Mouse (Mus musculus) inflammation-experienced regulatory T-cells, adult 6 months (primary cell): ENCODE results near the gene Spon2. TPM values are rescaled to one million over a fixed set of nuclear protein-coding genes. Genes with fewer than 3 reads are reported as not detected.

Source experiments
- ATAC-seq: one replicate; pipeline ENCODE4 v1.8.0; 2017
- polyA plus RNA-seq, 3 experiments: library from polyadenylated mRNA; unstranded; fragments of 100-300 nt; shearing (Covaris generic); gene quantifications; one replicate each; pipeline ENCODE4 v1.2.1; 2017

Spon2 gene
- polyA plus RNA-seq, 3 experiments from 2014 or later, result not detected

DNA sequence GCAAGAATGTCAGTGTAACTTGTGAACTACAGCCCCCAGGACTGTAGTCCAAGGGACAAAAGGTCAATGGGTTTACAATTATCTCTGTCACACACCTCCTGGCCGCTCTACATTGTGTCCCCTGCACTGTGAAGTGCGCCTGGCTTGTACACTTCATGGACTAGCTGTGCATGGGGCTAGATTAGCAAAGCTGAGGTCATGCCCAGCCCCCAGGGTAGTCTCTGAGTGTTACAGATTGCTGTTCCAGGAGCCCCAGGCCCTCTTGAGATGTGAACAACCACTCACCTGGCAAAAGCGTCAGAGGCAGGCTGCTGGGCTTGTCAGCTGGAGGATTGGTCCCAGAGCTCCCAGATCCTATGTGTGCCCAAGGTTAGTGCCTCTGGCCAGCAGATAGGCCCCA, 592 bp downstream of the Spon2 start:
- ATAC-seq, result no peak

DNA sequence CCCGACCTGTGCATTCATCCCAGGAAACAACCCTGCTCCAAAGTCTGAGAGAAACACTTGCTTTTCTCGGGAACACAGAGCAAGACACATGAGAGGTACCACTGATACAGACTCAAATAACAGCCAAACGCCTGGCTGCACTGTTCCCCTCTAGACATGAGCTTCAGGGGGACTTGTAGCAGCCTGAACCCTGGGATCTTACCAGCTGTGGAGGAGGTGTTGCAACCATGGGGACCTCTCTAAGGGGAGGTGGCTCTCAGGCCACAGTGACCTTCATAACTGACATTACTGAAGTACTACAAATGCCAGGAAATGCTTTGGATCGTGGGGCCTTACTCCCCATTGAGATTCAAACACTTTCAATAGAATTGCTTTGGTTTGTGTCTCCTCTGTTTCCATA, 3.5 kb downstream of the Spon2 start:
- no peak for ATAC-seq

DNA sequence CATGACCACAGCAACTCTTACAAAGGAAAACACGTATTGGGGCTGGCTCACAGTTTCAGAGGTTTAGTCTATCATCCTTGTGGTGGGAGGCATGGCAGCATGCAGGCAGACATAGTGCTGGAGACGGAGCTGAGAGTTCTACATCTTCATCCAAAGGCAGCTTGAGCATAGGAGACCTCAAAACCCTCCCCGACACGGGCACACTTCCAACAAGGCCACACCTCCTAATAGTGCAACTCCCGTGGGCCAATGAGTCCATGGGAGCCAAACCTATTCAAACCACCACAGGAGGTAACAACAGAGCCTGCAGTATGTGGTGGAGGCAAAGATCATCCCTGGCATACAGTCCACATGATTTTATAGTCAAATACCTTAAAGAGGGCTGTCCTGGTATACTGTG, 7.0 kb downstream of the Spon2 start:
- no peak for ATAC-seq

DNA sequence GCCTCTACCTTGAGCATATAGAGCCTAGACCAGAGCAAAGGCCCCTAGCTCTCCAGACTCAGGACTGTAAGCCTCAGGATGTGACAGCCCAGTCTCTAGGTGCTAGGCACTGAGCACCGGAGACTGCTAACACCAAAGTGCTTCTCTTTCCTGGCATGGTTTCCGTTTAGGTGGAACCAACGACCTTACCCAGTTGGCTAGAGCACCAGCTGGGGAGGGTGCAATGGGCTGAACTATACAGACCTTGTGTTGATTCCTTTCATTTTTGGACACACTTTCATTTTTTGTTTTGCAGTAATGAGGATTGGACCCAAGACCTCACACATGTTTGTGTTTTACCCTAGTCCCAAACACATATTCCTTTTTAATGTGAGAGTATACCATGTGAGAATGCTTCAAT, 7.7 kb downstream of the Spon2 start:
- ATAC-seq, result no peak

DNA sequence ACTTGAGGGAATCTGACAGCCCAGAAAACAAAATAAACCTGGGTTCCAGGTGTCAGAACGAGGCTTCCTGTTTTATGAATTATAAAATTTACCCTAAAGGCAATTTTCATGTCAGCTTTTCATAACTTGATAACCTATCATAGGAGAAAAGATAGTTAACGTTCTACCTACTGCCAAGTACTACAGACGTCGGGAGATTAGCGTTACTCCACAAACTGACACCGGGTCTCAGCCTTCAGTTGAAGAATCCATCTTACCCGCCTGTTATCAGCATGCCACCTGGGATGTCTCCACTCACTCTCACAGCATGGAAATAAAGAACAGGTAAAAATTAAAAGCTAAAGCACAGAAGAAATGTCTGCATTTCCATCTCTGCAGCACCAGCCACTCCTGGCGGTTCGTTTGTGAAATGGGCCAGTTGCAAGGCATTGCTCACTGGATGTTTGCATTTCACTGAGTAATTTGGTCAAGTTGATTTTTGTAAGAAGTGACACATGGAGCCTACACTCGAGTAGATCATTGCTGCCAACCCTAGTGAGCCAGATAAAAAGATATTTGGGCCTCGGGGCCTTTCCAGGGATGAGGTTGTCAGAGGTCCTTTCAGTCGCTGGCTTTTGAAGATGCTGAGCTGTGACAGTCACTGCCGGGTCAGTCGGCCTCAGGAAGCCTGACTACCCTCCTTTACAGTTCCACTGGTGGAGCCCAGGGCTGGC, 9.6 kb downstream of the Spon2 start:
- no peak for ATAC-seq

DNA sequence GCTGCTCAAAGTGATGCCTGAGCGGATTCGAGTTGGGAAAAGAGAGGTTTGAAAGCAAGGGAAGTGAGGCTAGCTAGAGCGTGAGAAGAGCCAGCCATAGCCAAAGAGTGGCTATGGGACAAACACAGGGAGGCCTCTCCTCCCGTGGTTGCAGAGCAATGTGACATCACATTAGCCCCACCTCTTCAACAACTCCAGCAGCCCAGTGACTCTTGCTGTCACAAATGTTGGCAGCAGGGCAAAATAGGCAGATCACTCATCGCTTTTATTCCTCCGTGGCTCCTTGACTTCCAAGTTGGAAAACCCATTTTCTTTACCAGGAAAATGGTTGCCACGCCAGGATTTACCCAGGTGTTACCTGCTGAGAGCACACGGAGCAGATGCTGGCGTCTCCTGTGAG, 11.1 kb downstream of the Spon2 start:
- no peak for ATAC-seq

DNA sequence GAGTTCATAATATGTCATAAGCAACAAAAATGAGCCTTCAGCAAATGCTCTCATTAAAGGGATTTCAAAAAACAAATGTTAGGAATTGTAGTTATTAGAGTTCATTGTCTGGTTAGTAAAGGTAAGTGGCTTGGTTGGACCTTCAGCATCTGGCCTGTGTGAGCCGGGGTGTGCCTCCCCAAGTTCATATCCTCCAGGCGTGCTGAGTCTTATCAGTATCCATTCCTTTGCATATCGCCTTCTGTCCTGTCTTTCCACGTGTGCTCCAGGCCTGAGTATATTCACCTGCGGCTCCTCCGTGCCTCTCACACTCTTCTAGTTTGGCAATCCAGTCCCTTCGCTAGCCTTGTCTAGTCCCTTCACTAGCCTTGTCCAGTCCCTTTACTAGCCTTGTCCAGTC, 11.9 kb downstream of the Spon2 start:
- ATAC-seq, result no peak

DNA sequence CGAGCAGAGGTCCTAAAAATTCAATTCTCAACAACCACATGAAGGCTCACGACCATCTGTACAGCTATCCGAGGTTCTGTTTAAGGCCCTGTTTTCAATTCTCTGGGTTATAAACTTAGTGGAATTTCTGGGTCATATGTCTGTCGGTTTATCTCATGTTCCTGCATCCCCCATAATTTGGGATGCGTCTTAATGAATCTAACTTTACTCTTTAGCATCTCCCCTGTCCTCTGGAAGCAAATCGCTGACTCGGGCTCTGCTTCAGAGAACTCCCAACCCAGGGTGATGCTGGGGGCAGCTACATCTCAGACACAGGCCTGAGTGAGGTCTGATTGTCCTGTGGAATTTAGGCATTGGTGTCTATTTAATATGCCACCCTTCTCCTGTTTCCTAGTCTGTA, 14.0 kb downstream of the Spon2 start:
- no peak for ATAC-seq

DNA sequence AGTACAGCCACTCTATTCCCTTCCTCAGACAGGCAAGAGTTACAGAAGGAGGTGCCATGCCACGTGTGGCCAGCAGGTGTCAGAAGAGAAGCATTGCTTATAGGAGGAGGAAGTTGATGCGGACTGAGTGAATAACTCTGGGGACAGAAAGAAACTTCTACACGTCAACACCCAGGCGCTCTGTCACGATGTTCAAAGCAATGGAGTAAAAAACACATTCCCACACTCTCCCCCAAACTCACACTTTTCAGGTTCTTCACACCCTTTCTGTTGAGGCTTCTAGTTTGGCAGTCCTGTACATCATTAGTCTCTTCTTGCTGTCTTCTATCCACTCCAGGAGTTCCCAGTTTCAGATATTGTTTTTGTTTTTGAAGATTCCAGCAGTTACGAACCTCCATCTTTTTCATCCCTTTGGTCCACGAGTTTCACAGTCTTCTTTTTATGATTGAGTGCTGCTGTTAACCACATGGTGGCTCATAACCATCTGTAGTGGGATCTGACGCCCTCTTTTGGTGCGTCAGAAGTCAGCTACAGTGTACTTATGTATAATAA, 14.5 kb downstream of the Spon2 start:
- peak; percentile 77 for ATAC-seq

DNA sequence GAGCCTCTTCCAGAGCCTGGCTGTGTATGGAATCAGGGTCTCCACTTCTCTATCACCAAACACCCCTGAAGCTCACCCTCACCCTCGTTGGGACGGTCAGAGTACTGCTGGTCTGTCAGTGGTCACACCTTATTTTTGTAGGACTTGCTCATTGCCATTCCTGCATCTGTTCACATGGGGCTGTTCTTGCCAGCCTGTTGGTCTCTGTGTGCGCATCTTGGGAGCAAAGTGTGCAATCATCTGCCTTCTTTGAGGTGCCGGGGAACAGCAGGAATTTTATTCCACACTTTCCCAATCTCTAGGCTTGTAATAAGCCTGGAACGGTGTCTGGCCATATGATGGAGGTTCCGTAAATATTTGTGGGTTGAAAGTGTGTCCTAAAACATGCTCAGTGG, 15.1 kb downstream of the Spon2 start:
- ATAC-seq, result no peak

DNA sequence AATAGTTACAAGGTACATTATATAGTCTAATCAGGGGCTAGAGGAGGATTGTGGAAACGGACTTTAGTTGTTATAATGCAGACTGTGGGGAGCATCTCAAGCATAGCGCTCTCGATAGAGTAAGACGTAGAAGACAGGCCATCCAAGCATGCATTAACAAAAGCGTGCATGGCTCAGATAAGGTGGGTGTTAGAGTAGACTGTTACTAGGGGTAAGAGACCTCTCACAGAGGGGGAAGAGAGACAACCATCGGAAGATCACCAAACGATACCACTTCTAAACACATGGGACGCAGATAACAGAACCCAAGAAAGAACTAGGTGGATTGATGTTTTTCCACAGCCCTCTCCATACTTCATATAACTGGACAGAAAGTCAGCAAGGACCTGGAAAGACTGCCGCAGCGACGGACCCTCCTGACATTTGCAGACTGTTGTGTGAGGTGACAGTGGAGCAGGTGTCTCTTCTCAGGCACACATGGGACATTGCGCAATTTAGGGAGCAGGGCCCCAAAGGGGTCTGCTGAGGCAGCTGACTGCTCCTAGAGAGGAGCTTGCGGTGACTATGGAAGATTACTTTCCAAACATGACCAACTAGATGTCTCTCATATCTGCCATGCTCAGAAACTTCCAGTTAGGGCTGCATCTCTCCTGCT, 15.6 kb downstream of the Spon2 start:
- ATAC-seq, result no peak

DNA sequence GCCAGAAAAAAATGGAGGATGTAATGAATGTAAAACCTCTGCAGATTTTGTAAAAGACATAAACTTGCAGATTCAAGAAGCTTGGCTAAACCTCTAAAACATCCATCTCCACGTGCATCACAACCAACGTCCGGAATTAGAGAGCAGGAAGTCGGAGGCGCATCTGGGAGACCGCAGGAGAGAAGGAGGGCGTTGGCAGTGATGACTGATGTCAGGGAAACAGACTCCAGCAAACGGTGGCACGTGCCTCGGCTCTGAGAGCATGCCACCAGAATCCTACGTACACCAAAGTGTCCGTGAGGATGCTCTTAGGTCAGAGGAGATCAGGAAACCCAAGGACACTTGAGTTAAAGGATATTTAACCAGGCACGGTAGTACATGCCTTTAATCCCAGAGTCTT, 16.6 kb downstream of the Spon2 start:
- ATAC-seq, result no peak

DNA sequence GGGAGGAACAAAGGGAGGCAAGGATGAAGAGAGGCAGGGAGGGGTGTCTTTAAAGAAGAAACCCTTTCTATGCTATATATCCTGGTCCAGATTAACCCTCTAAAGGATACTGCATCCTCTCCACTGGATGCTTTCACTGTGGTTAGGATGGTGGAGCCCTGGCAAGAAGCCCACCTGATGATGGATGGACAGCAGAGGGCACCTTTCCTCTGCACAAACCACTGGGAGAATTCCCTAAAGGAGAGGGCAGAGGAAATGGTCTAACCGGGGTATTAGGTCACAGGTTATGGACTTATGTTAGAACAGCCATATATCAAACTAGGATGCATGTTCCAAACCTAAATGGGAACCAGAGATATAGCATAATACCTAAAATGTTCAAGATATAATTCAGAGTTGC, 18.2 kb downstream of the Spon2 start:
- ATAC-seq, result no peak

DNA sequence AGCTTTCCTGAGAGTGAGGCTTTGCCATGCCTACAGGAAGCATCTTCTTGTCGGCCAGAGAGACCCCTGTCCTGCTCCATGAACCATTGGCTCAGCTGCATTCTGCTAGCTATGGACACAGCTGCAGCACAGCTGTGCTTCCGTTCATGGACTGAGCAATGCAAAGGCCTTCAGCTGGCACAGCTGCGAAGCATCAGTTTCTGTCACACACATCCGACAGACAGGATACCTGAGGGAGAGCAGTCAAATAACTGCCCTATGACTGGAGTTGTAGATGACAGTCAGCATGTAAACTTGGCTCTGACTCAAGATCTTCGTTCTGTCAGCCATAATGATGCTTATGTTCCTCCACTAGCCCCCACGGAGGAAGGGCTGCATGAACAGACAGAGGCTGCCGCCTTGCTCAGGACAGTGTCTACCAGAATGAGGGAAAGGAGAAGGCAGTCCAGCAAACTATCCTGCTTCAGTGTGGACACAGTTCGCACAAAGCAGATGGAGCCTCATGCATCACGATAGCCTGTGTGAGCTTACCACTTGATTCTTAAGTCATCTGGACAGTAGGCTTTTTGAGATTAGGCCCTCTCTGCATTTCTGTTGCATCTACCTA, 22.9 kb downstream of the Spon2 start:
- ATAC-seq, result no peak

DNA sequence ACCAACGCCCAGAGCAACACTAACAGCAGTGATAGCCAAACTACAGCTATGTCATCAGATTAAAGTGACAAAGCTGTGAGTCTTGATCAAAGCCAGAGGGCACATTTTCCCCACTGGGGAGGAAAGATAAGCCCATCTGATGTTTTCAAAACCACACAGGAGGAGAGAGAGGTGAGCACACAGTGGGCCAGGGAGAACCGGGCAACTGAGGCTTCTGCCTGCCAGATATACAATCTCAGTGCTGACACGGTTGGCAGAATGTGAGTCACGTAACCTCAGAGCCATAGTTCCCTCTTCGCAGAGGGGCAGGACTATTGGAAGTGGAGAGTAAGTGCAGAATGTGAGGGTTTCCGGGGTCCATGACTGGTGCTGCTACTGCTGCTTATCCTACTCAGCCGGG, 24.7 kb downstream of the Spon2 start:
- ATAC-seq, result no peak

Other genes starting within 250 kb of the Spon2 start
- 100 to 1,000 TPM; 206 to 398 (median 214) TPM for gene Ywhah, start 199.6 kb downstream of the Spon2 start, polyA plus RNA-seq
- not detected for gene Slc5a1, start 114.2 kb downstream of the Spon2 start, polyA plus RNA-seq
- 10 to 100 TPM; 24.0 to 31.4 (median 28.0) TPM for gene Ctbp1, start 56.5 kb upstream of the Spon2 start, polyA plus RNA-seq
- 10 to 100 TPM; 64.2 to 91.0 (median 77.0) TPM for gene Maea, start 117.1 kb upstream of the Spon2 start, polyA plus RNA-seq
- gene Uvssa, start 160.1 kb upstream of the Spon2 start, polyA plus RNA-seq, result 10 to 100 TPM in 2 of 3 experiments, 1 to 10 TPM in 1; 9.7 to 32.4 (median 26.8) TPM
- not detected for gene Nkx1-1, start 215.5 kb upstream of the Spon2 start, polyA plus RNA-seq